Mouse (Mus musculus) erythroblast, adult 5-6 weeks (primary cell): Measurements from ENCODE around the gene Akap7. TPM values are rescaled to one million over a fixed set of nuclear protein-coding genes. Genes with fewer than 3 reads are reported as not detected.

Experiments
- ATAC-seq: replicated peaks from 2 replicates; pipeline ENCODE4 v1.8.0; 2016; ENCODE audit warnings: moderate number of reproducible peaks, mild to moderate bottlenecking, moderate TSS enrichment, inconsistent platforms; ENCODE audit not compliant: poor library complexity, low FRiP score, severe bottlenecking
- total RNA-seq, 2 experiments: library from RNA; stranded (forward) in 1 of 2; stranded (reverse) in 1 of 2; fragments of 150-400 nt in 1 of 2; fragments of 200-764, 138-1000 nt in 1 of 2; gene quantifications; 2 replicates each; pipeline versions ENCODE4 v1.2.3 to v1.2.4; 2015 to 2017; ENCODE audit warnings: low replicate concordance in 2 of 2

The Akap7 gene
- total RNA-seq, 2 experiments from 2014 or later, result 162 to 295 TPM

DNA sequence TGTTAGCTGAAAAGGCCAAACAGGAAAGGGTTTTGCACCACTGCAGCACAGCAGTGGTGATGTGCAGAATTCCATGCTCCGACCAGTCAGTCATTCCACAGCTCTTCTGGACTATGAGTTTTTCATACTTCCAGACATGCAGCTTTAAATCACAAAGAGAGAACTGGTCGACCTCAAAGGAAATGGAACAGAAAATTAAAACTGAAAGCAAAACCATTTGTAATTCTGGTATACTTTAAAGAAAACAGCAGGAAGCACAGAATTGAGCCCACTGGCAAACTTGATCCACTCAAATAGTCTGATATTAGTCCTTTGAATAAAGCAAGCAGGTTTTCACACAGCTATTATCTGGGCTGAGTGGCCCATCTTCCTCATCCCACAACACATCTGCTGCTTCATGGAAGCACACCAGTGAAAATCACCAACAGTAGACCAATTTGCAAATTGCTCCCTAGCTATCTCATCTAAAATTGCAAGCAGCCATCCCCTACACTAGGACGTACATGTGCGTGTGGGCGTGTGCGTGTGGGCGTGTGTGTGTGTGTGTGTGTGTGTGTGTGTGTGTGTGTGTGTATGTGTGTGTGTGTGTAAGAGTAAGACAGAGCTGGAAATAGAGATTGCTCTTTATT, 156.4 kb downstream of the Akap7 start:
- no peak for ATAC-seq

DNA sequence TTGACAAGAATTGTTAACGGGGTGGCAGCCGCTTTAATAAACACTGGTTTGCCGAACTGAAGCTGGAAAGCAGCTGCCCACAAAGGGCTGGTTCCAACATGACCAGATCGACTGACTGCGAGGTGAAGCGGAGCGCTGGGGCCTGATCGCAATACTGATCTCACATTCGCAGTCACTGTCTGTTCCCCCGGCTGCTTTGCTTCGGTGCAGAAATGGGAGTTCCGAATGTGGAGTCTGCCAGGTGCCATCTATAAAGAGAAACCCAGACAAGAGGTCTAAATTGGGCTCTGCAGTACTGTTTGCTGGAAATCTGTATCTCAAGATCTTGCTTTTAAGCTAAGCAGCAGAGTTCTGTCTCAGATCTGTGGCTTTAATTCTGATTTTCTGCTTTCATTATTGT, 161.8 kb downstream of the Akap7 start:
- ATAC-seq, result no peak

DNA sequence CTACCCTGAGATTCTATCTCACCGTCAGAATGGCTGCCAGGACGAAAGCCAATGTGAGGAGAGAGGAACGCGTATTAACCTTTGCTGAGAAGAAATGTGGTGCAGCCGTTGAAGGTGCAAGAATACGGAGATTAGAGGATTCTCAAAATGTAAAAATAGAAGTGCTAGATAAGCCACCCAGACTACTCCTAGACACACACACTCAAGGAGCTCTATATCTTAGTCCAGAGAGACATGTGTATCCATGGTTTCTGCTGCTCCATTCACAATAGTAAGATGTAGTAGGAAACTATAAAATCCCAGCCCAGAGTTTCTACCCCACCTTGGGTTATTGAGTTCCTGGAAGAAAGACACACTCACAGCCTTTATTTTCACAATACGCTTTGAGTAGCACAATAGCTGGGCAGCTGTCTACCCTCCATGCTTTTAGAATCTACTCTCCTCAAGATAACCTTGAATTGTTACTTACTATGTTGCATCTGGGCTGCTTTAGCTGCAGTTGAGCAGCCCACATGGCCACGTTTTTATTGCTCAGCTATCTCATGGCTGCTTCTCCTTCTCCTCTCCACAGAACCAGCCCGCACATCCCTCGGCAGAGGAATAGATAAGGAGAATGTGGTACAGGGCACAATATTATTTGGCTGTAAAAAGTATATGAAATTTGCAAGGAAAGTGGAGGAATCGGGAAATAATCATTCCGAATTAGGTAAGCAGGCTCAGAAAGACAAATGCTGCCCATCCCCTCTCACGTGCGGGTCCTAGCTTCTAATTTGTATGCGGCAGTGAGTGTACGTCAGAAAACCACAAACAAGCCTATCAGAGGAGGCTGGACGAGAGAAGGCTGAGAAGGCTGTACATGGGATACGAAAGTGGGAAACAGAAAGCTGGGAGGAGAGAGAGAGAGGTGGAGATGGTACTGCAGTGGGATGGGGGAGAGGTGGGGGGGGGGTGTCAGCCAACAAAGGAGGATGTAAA, 162.6 kb downstream of the Akap7 start:
- no peak; the same call in 1 of the 2 replicates for ATAC-seq

DNA sequence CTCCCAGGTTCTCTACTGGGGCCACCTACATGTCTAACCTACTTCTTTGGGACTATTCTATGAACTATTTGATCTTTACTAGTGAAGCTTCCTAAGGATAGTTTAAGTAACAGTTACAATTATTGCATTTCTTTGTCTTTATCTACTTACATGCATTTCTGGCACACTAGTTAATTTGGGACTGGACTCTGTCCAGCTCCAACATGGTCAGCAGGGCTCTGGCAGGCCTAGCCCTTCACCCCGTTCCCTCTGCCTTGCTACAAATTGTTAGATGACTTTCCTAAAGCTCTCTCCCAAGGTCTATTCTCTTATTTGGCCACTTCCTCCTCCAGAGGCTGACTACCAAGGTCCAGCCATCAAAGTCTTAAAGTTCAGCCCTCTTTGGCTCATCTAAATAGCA, 165.9 kb downstream of the Akap7 start:
- no peak for ATAC-seq

DNA sequence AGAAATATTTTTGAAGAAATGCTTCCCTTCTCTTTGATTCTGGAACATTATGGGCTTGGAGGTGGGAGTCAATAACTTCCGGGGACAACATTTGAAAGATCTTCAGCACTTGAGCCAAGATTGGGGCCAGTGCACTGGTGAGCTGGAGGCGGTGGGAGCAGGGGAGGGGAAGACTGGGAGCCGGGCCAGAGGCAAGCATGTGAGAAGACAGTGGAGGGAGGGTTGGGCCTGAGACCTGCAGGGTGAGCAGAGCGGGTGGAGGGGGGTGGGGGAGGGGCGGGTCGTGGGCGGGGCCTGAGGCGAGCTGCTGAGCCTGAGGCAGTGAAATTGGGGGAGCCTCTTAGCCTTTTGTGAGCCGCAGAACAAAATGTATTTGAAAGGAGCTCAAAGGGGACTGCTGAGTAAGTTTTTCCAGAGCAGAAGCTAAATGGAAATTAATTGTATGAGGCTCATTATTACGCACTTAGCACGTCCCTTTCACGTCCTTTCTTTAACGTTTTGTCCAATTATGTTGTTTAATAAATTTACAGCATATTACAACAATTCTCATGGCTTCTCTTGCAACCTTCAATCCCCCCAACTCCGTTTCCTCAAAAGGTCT, 167.4 kb downstream of the Akap7 start:
- ATAC-seq, result no peak

DNA sequence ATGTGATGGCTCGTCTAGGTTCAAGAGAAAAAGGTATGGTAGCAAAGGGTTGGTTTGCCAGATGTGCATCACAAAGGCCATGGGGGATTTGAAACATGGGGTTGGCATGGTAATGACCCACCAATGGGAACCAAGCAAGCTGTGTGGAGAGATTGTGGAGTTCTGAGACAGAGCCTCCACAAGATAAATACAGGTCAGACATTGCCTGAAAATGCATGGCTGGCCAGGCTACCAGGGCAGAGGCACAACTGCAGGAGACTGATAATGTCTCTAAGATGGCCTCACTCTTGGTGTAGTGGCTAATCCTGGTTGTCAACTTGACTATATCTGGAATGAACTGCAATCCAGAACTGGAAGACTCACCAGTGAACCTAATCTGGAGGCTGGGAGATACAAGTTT, 174.1 kb downstream of the Akap7 start:
- no peak for ATAC-seq

DNA sequence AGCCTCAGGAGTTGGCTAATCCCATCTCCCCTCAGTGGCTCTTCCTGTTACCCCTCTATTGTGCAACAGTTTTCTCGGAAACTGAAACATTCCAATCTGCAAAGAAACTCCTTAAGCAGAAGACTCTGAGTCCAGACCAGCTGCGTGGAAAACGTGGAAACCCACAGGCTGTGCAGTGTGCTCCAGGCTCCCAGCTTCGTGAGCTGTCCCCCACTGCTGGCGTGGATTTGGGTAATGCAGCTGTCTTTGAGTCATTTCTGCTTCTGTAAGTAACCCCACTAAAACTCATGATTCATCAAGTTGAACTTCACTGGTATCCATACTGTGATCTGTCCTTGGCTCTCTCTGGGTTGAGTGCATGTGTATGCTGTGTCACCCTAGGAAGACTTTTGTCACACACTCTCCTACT, 179.2 kb downstream of the Akap7 start:
- no peak for ATAC-seq

DNA sequence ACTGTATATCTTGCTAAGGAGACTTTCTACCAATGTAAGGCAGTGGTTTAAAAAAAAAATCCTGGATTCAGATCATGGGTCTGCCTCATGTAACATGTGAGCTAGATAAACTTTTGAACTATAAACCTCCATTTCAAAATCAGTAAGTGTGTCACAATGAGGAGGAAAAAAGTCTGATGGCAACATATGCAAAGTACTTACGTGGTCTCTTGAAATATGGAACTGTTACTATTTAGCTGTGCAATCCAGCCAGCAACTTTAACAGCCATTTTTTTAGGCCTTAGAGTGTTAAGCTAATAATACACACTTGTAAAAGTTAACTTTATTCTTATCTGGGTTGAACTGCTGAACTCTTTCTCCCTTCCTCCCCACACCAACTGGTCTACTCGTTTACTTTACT, 181.6 kb downstream of the Akap7 start:
- no peak for ATAC-seq

DNA sequence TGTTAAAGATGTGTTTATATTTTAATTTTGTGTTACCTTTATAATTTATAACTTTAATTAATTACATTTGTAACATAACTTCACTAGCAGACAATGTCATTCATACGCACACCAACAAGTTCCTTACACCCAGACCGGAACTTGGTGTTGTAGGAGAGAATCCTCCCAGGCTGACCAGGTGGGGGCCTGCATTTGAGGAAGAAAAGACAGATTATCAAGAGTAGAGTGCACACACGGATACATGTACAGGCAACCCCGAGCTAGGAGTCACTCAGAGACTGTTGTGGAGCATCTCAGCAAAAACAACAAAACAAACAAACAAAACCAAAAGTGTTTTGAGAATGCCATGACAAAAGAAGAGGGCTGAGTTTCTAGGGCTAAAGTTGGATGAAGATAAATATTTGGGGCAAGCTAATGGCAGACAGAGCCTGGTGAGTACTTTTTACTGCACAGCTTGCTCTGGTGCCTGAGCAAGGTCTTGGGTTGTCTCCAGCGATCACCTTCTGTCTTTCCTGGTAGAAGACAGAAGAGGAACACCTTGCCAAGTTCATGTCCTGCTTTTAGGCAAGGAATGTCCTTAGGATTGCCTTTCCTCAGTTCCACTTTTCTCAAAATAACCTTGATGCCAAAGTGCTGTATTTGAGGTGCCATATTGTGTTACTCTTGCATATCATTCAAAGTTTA, 186.7 kb downstream of the Akap7 start:
- no peak for ATAC-seq

Other genes starting within 250 kb of the Akap7 start
- gene Epb41l2, start 51.9 kb upstream of the Akap7 start, total RNA-seq (2015; ENCODE audit: low replicate concordance), result 11.5 and 13.6 TPM in 2 replicates
- 6.0 and 8.3 TPM in 2 replicates for gene Epb41l2, start 51.9 kb upstream of the Akap7 start, total RNA-seq (2017; ENCODE audit: low replicate concordance)
- not detected in 2 replicates for gene Smlr1, start 228.4 kb upstream of the Akap7 start, total RNA-seq (2015; ENCODE audit: low replicate concordance)
- gene Smlr1, start 228.4 kb upstream of the Akap7 start, total RNA-seq (2017; ENCODE audit: low replicate concordance), result 0.17 TPM in 1 of 2 replicates, not detected in the other